Mouse (Mus musculus): ENCODE results near the gene Dgkg. TPM values are rescaled to one million over a fixed set of nuclear protein-coding genes. Genes with fewer than 3 reads are reported as not detected.
A peak's percentile ranks its signal among the peaks of the same experiment; 100 is the strongest.

The Dgkg gene
- polyA plus RNA-seq, 1 experiment from 2014 or later = 1.2 TPM

DNA sequence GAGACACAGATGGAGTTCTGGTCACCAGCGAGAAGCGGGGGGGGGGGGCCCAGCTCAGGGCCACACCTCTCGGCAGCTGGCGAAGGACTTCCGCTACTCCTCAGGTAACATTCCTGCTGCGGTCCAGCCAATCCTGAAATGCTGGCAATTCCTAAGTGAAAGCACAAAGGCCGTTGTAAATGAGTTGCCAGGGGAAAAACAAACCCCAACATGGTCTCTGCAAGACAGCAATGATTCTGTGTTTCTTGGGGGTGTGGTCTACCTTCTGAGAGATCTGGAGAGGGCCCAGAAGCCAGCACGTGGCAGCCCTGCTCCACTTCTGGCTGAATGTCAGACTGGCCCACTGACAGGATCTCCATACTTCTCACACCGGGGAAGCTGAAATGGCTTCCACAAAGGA lies 34.7 kb downstream of the Dgkg start:
- Histone ChIP-seq H3K9me3 (ENCODE audit: low read length) (no peaks in the 10 kb centered on the region), H3K4me2 (replicated peaks; ENCODE audit: low read depth, low read length) (no peak overlapping the region), H3K27me3 (replicated peaks; ENCODE audit: insufficient read depth, low read length) (0 out of 2 replicates have a peak, but pooled peaks cover 2% of the 10 kb centered on the region), H3K36me3 (ENCODE audit: insufficient read depth, low read length) (no peaks in the 10 kb centered on the region), H3K27ac (ENCODE audit: low read length) (no peak overlapping the region), H3K4me3 (ENCODE audit: low read depth, low read length) (no peak overlapping the region), H3K9ac (replicated peaks; ENCODE audit: low read depth) (no peak overlapping the region), H3K4me1 (ENCODE audit: insufficient read depth, low read depth, low read length) (no peaks in the 10 kb centered on the region)
- 34% methylated on average over 9 of the region's 9 CpGs for WGBS
- TF ChIP-seq EP300 (IDR thresholded peaks at IDR 0.05) = no peak
- TF ChIP-seq CTCF (IDR thresholded peaks at IDR 0.05) = no peak
- DNase-seq (ENCODE audit: low spot score) (peak; percentile 39), ATAC-seq (peak; percentile 65)

DNA sequence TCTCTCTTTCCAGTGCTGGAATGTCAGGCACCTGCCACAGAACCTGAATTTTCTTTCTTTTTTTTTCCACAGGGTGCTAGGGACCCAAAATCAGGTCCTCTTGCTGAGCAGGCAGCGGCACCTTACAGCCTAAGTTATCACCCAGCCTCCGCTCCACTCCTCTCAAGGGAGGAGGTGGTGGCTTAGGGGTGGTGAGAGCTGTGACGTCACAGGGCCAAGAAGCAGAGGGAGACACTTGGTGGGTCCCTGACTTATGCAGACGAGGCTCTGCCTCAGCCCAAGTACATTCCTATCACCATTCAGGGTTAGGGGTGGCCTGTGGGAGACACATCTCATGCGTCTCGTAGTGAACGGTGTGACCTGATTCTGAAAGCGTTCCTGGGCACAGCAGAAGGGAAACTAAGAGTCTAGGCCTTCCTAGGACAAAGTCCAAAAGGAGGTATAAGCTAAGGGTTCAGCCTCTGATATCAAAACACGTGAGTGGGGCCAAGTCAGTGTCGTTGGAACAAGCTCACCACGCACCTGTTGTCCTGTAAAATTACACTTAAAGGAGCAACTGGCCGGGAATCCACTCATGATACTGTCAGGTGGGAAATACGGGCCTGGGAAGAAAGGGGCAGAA lies 35.6 kb downstream of the Dgkg start:
- Histone ChIP-seq H3K27ac (ENCODE audit: low read length) (no peak overlapping the region), H3K4me1 (ENCODE audit: insufficient read depth, low read depth, low read length) (no peaks in the 10 kb centered on the region), H3K36me3 (ENCODE audit: insufficient read depth, low read length) (no peaks in the 10 kb centered on the region), H3K9ac (replicated peaks; ENCODE audit: low read depth) (no peak overlapping the region), H3K4me3 (ENCODE audit: low read depth, low read length) (no peak overlapping the region), H3K27me3 (replicated peaks; ENCODE audit: insufficient read depth, low read length) (0 out of 2 replicates have a peak, but pooled peaks cover 2% of the 10 kb centered on the region), H3K9me3 (ENCODE audit: low read length) (no peaks in the 10 kb centered on the region), H3K4me2 (replicated peaks; ENCODE audit: low read depth, low read length) (no peak overlapping the region)
- TF ChIP-seq CTCF (IDR thresholded peaks at IDR 0.05) (no peak), EP300 (IDR thresholded peaks at IDR 0.05) (no peak)
- DNase-seq (ENCODE audit: low spot score) (no peak), ATAC-seq (no peak)
- WGBS = 84% methylated on average over 13 of the region's 13 CpGs

DNA sequence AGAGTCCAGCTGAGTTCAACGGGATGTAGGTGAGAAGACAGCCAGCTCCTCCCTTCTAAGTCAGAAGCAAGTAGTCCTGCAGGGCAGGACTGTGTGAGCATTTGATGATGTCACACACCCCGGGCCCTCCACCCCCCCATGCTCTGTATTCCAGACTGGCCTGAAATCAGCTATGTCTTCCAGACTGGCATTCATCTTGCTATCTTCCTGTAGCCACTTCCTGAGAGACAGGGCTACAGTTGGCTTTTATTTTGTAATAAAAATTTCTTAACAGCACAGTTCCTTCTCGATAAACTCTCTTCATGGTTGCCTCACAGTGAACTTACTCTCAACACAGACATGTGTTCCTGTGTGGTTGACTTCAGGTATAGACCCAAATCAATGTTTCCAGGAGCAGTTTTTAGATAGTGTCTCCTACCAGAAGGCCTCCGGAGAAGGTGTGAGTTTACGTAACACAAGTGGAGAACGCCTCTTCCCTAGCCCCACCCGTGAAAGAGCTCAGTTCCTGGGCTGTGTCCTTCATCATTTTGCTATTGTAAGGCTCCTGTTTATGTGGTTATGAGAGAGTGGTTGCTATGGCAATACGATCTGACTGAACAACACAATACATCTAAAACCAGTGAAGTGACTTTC lies 38.5 kb downstream of the Dgkg start:
- ATAC-seq = no peak
- no peaks in the 10 kb centered on the region for H3K9me3 ChIP-seq (ENCODE audit: low read length)
- peak; percentile 8 for DNase-seq (ENCODE audit: low spot score)
- H3K36me3 ChIP-seq (ENCODE audit: insufficient read depth, low read length) = no peaks in the 10 kb centered on the region
- H3K9ac ChIP-seq (replicated peaks; ENCODE audit: low read depth) = no peak overlapping the region
- no peak overlapping the region for H3K27ac ChIP-seq (ENCODE audit: low read length)
- H3K4me2 ChIP-seq (replicated peaks; ENCODE audit: low read depth, low read length) = no peak overlapping the region
- H3K4me3 ChIP-seq (ENCODE audit: low read depth, low read length) = no peak overlapping the region
- 51% methylated on average over 8 of the region's 8 CpGs for whole genome bisulfite sequencing
- TF ChIP-seq EP300 (IDR thresholded peaks at IDR 0.05) (no peak), CTCF (IDR thresholded peaks at IDR 0.05) (no peak)
- 0 out of 2 replicates have a peak, but pooled peaks cover 2% of the 10 kb centered on the region for H3K27me3 ChIP-seq (replicated peaks; ENCODE audit: insufficient read depth, low read length)
- H3K4me1 ChIP-seq (ENCODE audit: insufficient read depth, low read depth, low read length) = no peaks in the 10 kb centered on the region

DNA sequence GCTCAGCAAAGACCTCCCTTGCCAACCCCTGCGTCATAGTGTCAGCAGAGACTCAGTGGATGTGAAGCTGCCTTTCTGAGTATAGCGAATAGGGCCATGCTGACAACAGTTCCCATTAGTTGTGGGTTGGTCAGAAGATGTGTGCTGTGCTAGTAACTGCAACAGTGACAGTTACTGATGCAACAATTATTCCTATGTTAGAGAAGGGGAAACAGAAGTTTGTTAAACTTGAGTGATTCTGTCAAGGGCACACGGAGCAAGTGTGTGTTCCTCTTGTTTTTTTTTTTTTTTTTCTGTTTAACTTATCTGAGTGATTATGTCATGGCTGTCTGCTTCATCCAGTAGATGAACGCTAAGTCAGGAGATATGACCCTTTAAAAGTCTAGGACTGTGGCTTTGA lies 41.2 kb downstream of the Dgkg start:
- no peak for TF ChIP-seq EP300 (IDR thresholded peaks at IDR 0.05)
- TF ChIP-seq CTCF (IDR thresholded peaks at IDR 0.05) = no peak
- ATAC-seq = no peak
- no peak overlapping the region for H3K4me2 ChIP-seq (replicated peaks; ENCODE audit: low read depth, low read length)

DNA sequence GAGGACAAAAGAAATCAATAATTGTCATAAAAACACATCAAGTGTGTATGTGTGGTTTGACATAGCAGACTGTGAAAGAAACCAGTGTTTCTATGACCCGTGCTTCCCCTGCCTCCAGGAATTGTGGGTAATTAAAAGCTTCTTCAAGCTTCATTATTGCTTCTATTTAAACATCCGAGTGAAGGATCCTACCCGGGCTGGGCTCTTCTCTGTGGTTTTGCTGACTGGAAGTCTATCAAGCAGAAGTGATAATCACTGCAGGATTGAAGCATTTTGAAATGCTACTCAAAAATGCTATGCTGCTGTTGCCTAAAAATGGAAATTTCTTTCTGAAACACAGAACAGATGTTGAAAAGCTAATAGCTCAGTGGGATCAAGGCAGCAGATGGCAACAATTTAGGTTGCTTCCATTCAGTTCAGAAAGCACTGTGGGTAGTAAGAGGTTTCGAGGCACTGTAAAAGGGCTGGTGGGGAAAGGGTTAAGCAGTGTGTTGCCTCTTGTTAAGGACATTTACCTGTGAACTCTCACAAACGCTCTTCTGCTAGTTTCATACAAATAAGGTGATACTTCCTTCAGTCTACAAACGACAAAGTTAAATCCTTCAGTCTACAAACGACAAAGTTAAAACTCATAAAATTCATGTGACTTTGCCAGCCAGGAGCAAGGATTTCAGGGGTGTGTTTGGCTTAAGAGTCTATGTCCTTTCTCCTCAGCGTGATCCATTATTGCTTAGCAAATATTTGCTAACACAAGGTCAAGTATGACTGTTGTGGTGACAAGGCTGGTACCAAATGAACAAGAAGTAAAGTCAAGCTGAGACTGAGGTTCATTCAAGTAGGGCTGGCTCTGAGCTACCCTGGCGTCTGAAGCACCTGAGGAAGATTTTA lies 43.6 kb downstream of the Dgkg start:
- H3K4me2 ChIP-seq (replicated peaks; ENCODE audit: low read depth, low read length) = no peak overlapping the region
- no peaks in the 10 kb centered on the region for H3K27me3 ChIP-seq (replicated peaks; ENCODE audit: insufficient read depth, low read length)
- 53% methylated on average over 9 of the region's 9 CpGs for WGBS
- no peaks in the 10 kb centered on the region for H3K9me3 ChIP-seq (ENCODE audit: low read length)
- no peak for TF ChIP-seq CTCF (IDR thresholded peaks at IDR 0.05)
- TF ChIP-seq EP300 (IDR thresholded peaks at IDR 0.05) = no peak
- DNase-seq (ENCODE audit: low spot score) = peak; percentile 71
- peak; percentile 33; the same call in 1 of the 2 replicates for ATAC-seq
- H3K4me1 ChIP-seq (ENCODE audit: insufficient read depth, low read depth, low read length) = no peaks in the 10 kb centered on the region
- H3K4me3 ChIP-seq (ENCODE audit: low read depth, low read length) = no peak overlapping the region
- no peak overlapping the region for H3K27ac ChIP-seq (ENCODE audit: low read length)
- no peaks in the 10 kb centered on the region for H3K36me3 ChIP-seq (ENCODE audit: insufficient read depth, low read length)
- H3K9ac ChIP-seq (replicated peaks; ENCODE audit: low read depth) = no peak overlapping the region

More for the DNA sequence above, 41.2 kb downstream of the Dgkg start:
- no peak for DNase-seq (ENCODE audit: low spot score)
- 62% methylated on average over 4 of the region's 4 CpGs for WGBS
- no peak overlapping the region for H3K4me3 ChIP-seq (ENCODE audit: low read depth, low read length)
- H3K27ac ChIP-seq (ENCODE audit: low read length) = no peak overlapping the region
- no peaks in the 10 kb centered on the region for H3K9me3 ChIP-seq (ENCODE audit: low read length)
- no peaks in the 10 kb centered on the region for H3K36me3 ChIP-seq (ENCODE audit: insufficient read depth, low read length)
- no peaks in the 10 kb centered on the region for H3K4me1 ChIP-seq (ENCODE audit: insufficient read depth, low read depth, low read length)
- H3K27me3 ChIP-seq (replicated peaks; ENCODE audit: insufficient read depth, low read length) = 0 out of 2 replicates have a peak, but pooled peaks cover 2% of the 10 kb centered on the region
- no peak overlapping the region for H3K9ac ChIP-seq (replicated peaks; ENCODE audit: low read depth)

DNA sequence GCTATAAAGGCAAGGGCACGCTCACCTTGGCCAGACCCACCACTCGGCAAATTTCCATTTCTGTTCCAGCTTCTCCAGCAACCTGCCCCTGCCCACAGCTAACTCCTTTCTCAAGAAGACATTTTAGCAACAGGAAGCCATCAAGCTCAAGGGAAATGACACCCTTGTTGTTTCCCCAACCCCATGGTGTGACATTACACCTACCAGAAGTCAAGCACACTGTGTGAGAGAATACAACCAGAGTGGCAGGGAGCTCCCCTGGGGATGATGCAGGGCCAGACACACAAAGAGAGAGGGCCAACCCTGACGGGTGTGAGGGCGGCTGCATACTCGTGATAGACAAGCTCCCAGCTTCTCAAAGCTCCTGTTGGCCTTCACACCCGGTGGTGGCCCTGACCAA lies 49.0 kb downstream of the Dgkg start:
- Histone ChIP-seq H3K36me3 (ENCODE audit: insufficient read depth, low read length) (no peaks in the 10 kb centered on the region), H3K9me3 (ENCODE audit: low read length) (no peaks in the 10 kb centered on the region), H3K27ac (ENCODE audit: low read length) (no peak overlapping the region), H3K4me3 (ENCODE audit: low read depth, low read length) (no peak overlapping the region), H3K4me2 (replicated peaks; ENCODE audit: low read depth, low read length) (no peak overlapping the region), H3K4me1 (ENCODE audit: insufficient read depth, low read depth, low read length) (no peaks in the 10 kb centered on the region), H3K27me3 (replicated peaks; ENCODE audit: insufficient read depth, low read length) (0 out of 2 replicates have a peak, but pooled peaks cover 7% of the 10 kb centered on the region), H3K9ac (replicated peaks; ENCODE audit: low read depth) (no peak overlapping the region)
- 29% methylated on average over 6 of the region's 6 CpGs for WGBS
- no peak for DNase-seq (ENCODE audit: low spot score)
- no peak for ATAC-seq
- no peak for TF ChIP-seq CTCF (IDR thresholded peaks at IDR 0.05)
- TF ChIP-seq EP300 (IDR thresholded peaks at IDR 0.05) = no peak
